Mouse (Mus musculus) thymus, postnatal 0 days (tissue): ENCODE measurements around the gene 6030408B16Rik. TPM values are rescaled to one million over a fixed set of nuclear protein-coding genes. Genes with fewer than 3 reads are reported as not detected.
"Not testable (repeated sequence)": the region's sequence is repeated elsewhere in the genome, so short reads cannot be mapped to it uniquely, and the experiment has no call there.

Source experiments
- DNase-seq: peaks from one replicate; pipeline ENCODE4 v3.0.0-alpha.2; 2015; ENCODE audit warnings: low spot score
- polyA plus RNA-seq: library from polyadenylated mRNA; unstranded; fragments of >200 nt; fragmentation: Nextera tagmentation; extraction: Ambion mirVana; gene quantifications from 2 replicates; pipeline ENCODE4 v1.2.1, GENCODE M21; 2015

The 6030408B16Rik gene
- polyA plus RNA-seq, 1 experiment from 2014 or later = 0.22 TPM

DNA sequence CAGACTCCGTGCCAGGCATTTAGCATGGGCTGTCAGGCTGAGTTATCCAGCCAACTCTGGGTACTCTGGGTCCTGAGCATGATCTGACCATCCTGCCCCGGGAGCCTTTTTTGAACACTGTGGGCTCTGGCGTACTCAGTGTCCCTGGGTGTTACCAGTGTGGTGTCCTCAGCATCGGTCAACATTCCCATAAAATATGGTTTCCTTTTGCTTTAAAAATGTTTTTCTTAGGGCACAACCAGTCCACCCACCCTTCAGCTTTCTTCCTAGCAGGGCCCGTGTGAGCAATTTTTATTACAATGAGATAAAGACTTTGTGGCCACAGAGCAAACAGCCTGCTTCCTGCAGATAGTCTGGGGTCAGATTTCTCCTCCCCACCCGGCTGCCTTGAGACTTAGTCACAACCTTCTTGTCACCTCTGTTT lies 27.6 kb downstream of the 6030408B16Rik start:
- no peak for DNase-seq

DNA sequence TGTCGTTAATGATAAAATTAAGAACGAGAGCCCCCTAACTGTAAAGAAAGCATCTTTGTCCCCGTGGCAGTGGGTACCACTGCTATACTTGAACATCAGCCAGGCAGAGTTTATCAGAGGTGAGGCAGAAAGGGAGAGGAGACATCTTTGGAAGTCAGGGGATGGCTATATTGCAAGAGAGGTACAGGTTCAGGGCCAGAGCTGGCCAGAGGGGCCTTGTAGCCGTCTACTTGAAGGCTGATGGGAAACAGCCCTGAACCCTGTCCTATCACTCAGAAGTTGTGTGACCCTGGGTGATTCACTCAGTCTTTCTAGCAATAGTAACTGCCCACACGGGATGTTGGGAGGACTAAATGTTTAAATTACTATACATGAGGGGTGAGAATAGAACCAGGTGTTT lies 28.1 kb downstream of the 6030408B16Rik start:
- DNase-seq = no peak

DNA sequence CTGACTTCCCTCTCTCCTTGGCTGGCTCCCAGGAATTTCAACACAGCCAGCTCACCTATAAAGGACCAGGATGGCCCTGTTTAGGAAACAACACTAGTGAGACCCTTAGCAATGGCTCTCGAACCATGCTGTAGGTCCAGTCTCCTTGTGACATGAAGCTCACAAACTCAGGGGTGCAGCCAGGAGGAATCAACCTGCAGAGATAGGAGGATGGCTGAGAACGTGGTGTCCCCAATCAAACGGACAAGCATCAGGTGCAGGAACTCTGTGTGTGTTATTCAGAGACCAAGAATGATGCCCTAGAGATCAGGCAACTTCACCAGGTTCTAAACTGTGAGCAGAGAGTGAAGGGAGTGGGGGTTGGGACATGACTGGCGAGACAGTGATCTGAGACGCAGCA lies 29.1 kb downstream of the 6030408B16Rik start:
- DNase-seq = no peak

DNA sequence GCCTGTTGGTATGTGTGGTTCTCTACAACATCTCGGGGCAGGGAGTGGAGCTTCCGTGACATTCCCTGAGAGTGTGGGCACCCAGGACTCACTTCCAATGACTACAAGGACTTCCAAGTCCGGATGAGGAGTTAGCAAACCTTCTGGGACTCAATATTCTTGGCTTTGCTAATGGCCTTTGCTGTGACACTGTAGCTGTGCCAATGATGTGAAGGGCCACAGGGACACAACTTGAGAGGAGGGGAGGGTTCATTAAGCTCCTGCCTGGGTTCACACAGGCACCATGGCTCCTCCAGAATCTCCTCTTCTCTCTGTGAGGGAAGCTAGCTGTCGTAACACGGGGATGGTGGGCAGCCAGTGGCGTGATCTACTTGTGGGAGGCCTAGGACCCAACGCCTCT lies 29.6 kb downstream of the 6030408B16Rik start:
- DNase-seq = no peak

DNA sequence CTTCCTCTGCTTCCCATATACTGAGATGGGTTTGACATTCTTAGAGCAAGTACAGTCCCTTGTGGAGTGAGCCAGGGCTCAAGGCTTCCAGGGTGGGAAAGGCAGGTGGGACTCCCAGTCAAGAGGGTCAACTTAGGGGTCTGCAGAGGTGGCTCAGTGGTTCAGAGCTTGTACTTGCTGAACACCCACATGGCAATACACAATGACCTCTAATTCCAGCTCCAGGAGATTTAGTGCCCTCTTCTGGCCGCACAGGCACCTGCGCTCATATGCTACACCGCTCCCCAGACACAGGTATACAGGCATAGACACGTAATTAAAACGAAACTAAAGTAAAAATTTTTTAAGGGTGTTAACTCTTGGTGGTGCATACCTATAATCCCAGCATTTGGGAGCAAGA lies 30.5 kb downstream of the 6030408B16Rik start:
- peak; percentile 42 for DNase-seq

DNA sequence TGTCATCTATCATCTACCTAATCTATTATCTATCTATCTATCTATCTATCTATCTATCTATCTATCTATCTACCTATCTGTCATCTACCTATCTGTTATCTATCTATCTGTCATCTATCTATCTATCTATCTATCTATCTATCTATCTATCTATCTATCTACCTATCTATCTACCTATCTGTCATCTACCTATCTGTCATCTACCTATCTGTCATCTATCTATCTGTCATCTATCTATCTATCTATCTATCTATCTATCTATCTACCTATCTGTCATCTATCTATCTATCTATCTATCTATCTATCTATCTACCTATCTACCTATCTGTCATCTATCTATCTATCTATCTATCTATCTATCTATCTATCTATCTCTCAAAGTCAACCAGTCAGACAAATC lies 31.4 kb downstream of the 6030408B16Rik start:
- not testable (repeated sequence) for DNase-seq

DNA sequence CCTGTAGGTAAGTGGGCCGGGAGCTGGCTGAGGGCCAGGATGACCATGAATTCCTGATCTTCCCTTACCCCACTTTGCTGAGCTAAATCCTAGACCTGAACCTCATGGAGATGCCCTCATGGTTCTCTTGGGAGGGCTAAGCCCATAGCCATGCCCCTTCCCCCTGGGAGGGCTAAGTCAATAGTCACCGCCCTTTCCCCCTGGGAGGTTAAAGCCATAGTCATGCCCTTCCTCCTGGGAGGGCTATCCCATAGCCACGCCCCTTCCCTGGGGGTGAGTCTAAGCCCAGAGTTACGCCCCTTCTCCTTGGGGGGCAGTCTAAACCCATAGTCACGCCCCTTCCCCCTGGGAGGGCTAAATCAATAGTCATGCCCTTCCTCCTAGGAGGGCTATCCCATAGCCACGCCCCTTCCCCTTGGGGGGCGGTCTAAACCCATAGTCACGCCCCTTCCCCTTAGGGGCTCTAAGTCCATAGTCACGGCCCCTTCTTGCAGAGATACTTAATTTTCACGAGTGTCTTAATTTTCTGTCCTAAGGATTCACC lies 33.1 kb downstream of the 6030408B16Rik start:
- DNase-seq = no peak

DNA sequence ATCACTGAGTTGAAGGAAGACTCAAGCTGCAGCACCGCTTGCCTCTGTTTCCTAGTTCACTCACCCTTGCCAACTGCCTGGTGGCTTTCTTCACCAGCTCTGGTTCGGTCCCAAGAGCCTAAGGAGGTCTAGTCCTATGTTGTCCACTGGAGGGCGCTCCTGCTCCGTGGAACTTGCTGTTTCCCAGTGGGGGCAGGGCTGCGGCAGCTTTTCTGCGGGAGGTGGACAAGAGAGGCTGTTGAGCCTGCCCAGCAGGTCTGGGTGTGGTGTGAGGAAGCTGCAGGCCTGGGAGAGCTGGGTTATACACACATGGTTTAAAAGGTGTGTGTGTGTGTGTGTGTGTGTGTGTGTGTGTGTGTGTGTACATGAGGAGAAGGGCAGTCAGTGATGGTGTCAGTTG lies 34.3 kb downstream of the 6030408B16Rik start:
- DNase-seq = peak; percentile 56

DNA sequence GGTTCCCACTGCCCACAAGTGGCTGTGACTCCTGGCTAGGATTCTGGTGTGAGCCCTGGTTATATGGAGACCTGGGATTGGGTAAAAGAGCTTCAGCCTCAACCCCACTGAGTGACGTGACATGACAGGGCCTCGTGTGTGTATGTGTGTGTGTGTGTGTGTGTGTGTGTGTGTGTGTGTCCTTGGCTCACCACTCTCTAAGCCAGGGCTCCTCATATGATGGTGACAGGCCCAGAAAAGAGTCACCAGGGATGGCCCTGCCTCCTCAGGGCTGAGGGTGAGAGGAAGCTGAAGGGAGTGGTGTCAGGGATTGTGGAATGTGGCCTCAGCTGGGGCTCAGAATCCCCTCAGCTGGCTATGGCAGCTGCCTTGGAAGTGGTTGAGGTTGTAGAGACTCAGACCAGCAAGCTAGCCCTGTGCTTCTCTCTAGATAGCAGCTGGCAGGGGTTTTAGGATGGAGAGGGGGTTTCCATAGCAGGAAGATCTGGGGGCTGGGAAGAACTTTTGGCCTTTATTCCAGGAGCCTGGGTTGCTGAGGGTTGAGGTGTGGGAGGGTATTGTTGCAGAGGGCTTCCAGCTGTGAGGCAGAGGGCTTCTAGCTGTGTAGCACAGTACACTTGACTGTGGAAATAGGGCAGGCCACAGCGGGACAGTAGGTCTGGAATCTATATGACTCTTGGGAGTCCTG lies 36.0 kb downstream of the 6030408B16Rik start:
- DNase-seq = no peak

DNA sequence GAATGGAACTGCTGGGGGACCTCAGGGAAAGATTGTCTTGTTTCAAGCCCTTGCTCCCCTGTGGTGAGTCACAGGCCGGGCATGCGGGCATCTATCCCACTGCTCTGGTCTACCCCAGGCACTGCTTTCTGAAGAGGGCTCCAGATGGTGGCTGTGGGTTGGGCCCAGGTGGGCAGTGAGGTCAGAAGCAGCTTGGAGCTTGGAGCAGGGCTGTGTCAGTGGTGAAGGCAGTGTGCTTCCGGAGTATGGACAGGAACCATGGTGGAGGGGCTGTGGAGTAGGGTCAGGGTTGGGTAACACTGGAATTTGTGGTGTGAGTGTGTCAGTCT lies 36.5 kb downstream of the 6030408B16Rik start:
- DNase-seq = no peak

DNA sequence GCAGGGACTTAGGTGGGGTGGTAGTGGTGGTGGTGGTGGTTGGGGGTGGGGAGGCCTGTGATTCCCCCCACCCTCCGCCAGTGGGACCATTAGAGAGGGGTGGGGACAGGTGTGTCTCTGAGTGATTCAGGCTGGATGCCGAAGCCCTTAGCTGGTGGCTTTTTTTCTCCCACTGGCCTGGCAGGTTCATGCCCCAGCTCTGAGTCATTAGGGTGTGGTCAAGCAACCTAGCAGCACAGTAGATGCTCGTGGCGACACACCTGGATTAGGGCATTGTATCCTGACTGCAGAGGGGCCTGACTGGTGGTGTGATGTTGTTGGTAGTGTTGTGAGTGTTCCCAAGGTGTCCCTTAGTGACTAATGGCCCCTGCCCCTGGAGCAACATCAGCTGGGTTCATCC lies 38.1 kb downstream of the 6030408B16Rik start:
- no peak for DNase-seq

DNA sequence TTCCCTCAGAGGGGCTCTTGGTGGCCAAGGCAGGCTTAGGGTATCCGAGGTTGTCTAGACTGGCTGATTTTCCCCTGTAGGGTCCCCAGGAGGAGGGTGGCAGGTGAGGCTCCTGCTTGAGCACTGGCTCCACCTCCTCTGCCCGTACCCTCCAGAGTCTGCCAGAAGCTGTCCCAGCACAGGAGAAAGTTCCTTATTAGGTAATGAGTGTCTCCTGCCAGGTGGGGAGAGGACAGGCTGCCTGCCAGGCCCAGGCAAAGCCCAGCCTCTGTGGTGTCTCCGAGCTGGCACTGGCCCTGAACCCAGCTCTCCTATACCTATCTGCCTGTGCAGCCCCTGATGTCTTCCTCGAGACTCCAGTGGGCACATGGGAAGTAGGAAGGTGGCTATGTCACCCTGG lies 39.4 kb downstream of the 6030408B16Rik start:
- no peak for DNase-seq

DNA sequence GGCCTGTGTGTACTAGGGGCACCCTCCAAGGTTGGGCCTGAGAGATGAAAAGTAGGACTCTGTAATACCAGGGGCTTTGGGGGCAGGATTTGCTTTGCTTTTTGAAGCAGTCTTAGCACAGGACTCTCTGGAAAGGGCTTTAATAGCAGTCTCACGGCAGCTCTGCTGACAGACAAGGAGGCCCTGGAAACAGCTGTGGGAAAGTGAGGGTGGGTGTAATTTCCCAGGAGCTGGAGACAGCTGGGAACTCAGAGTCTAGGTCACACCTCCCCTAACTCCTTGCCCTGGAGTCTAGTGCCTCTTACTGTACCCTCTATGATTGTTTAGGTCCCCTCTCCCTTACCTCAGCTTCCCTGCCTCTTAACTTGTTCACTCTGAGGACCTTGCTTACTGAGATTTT lies 40.2 kb downstream of the 6030408B16Rik start:
- DNase-seq = no peak

DNA sequence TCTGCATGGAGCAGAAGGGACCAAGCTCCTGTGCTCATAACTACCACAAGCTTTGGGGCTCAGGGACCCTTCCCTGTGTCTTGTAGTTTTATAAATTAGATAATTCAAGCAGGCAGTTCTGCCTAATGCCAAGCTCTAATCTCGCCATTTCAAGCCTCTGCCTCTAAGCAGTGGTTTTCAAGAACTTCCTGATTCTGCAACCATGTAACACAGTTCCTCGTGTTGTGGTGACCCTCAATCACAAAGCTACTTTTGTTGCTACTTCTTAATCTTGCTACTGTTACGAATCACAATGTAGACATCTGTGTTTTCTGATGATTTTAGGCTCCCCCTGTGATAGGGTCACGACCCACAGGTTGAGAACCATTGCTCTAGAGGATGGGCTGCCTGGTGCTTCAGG lies 40.6 kb downstream of the 6030408B16Rik start:
- DNase-seq = no peak

DNA sequence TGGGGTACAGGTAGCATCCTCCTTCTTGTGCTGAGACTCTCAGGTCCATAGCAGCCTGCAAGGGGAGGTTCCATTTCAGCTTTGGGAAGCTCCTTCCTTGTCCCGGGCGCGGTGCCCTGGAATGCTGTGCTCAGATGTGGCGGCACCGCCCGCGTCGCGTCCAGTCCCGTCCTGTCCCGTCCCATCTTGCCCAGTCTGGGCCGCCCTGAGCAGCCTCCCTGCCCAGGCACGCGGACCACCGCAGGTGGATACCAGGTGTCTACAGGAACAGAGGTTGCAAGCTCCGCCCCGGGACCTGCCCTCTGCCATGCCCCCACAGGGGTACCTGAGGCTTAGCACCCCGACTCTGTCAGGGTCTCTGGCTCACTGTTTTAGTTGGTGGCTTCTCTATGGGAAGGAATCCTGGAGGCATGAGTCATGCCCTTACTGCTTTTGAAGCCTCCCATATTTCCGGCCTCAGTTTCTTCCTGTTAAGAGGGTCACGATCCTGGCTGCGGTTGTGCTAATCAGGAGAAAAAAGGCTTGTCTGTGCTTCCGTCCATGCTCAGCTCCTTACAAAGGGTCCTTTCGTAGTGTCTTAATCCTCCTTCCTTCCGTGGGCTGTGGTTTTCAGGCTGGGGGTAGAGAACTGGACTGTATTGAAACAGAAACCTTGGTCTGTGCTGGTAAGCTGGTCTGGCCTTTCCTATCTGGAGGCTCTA lies 43.6 kb downstream of the 6030408B16Rik start:
- DNase-seq = no peak

DNA sequence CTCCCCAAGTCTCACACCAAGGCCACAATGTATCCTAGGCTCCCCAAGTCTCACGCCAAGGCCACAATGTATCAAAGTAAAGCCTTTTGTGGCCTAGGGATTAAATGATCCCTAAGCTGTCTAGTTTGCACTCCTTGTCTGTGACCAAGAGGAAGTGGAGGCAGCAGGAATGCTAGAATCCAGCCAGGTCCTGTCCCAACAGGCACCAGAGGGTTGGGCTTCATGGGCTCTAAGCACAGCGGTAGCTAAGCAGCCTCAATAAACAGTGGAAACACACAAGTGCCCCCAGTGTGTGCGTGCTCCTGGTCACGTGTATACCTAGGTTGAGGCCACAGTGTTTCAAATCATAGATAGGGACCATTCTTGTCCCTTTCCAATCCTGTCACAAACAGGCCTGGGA lies 45.3 kb downstream of the 6030408B16Rik start:
- DNase-seq = no peak

DNA sequence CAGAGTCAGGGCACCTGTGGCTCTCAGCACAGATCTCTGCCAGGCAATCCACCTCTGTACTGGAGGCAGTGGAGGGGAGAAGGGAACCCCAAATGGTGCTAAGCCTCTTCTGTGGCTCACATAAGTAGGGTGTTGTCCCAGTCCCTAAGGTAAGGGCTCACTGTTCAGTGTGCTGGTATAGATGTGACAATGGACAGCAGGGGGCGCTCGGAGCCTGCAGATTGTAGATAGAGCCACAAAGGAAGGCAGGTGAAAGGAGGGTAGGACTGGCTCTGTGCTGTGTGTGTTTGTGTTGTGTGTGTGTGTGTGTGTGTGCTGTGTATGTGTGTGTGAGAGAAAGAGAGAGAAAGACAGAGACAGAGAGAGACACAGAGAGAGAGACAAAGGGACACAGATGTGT lies 46.5 kb downstream of the 6030408B16Rik start:
- DNase-seq = peak; percentile 83

DNA sequence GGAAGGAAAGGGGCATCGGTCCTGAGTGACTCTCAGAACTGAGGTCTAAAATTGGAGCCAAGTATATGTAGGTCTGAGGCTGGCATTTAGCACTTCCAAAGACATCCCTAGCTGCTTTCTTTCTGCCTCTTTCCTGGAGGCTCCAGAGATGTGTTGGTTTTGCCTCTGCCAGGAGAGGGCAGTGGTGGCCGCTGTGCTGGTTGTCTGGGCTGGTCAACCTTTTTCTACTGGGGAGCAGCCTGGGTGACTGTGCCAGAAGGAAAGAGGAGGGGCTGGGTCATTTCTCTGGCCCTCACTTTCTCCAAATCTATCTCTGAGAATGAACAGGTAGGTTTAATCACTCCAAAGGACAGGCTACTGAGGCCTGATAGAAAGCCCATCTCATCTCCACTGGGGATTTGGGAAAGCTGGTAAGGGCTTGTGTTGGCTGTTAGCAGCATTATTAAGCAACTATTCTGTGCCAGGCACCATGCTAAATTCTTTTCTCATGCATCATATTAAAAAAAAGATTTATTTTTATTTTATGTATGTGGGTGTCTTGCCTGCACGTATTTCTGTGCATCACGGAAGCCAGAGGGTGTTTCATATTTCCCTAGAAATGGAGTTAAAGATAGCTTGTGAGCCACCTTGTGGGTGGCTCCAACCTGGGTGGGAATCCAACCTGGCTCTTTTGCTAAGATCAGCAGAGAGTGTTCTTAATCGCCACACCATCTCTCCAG lies 48.9 kb downstream of the 6030408B16Rik start:
- no peak for DNase-seq
